Mouse (Mus musculus): Measurements from ENCODE around the gene C2cd4b.

DNA sequence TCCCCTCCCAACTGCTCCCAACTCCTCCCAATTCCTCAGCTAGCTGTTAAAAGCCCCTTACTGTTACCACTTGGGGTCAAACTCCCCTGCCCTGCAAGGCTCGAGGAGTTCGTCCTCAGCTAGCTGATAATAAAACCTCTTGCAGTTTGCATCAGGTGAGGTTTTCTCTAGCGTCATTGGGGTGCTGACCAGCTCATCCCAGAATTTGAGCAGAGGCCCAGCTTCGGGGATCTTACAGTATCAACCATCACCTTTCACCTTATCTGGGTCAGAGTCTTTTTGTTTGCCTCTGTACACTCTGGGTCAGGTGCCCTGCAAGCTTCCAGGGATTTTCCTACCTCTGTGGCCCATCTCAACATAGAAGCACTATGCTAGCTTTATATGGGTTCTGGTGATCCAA is 4.1 kb downstream of the C2cd4b start:
- TF ChIP-seq CTCF (IDR thresholded peaks at IDR 0.05; ENCODE audit: control insufficient read depth, insufficient read depth, insufficient read length): no peak
- no peak for TF ChIP-seq FOSL1 (IDR thresholded peaks at IDR 0.05; ENCODE audit: insufficient read depth, low read length, poor library complexity, severe bottlenecking)
- no peak for TF ChIP-seq USF1 (IDR thresholded peaks at IDR 0.05; ENCODE audit: low read depth)
- no peak for TF ChIP-seq MAX (IDR thresholded peaks at IDR 0.05)
- no peak for TF ChIP-seq MYOG (IDR thresholded peaks at IDR 0.05; ENCODE audit: control insufficient read depth, extremely low read depth, insufficient read length)
